Mouse (Mus musculus): ENCODE measurements around the gene Sh3kbp1. TPM values are rescaled to one million over a fixed set of nuclear protein-coding genes. Genes with fewer than 3 reads are reported as not detected.
A peak's percentile ranks its signal among the peaks of the same experiment; 100 is the strongest.
"Not testable (repeated sequence)": the region's sequence is repeated elsewhere in the genome, so short reads cannot be mapped to it uniquely, and the experiment has no call there.

Gene Sh3kbp1
- 10 to 100 TPM; 20.8 to 28.8 TPM for total RNA-seq (2021)
- long read RNA-seq, experiment 1, full-length matches to known transcripts: 5 of 6 reads
- long read RNA-seq, experiment 1, partial matches to known transcripts: 0 of 6 reads
- long read RNA-seq, experiment 1, other reads (novel, unspliced or antisense): 1 of 6 reads
- long read RNA-seq, experiment 2, full-length matches to known transcripts: 10 of 14 reads
- long read RNA-seq, experiment 2, partial matches to known transcripts: 4 of 14 reads
- long read RNA-seq, experiment 2, other reads (novel, unspliced or antisense): 0 of 14 reads

DNA sequence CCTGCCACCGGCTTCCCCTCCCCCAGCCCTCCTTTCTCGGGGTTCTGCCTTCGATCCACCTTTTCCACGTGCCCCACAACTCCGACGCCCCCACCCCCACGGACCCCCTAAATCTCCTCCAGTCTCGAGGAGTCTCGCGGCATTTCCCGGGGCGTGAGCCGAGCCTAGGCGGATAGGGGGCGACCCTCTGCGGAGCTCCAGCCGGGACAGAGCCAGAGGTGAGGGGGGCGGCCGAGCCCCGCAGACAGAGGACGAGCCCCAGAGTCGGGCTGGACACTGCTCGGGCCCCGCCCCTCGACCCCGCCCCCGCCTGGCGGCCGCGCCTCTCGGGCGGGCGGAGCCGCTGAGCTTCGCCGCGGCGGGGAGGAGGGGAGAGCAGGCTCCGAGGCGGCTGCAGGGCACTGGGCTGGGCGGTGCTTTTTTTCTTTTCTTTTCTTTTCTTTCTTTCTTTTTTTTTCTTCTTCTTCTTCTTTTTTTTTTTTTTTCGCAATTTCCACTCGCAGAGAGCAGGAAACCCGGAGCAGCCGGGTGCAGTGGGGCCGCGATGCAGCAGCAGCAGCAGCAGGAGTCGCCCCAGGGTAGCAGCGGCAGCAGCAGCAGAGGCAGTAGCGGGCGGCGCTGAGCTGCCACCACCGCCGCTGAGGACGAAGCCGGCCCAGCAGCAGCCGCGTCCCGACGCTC, at the start of gene Sh3kbp1:
Sh3kbp1 (plus strand) TSS at position 366 of the 681 bp plus-strand sequence.
- peak; percentile 49 for DNase-seq (ENCODE audit: low spot score)

GRCm38 (mm10) chrX:159584738-159585137, 42.3 kb upstream of the Sh3kbp1 start:
- not testable (repeated sequence) for DNase-seq (ENCODE audit: low spot score)

GRCm38 (mm10) chrX:159591633-159592032, 35.4 kb upstream of the Sh3kbp1 start:
- DNase-seq (ENCODE audit: low spot score): no peak

DNA sequence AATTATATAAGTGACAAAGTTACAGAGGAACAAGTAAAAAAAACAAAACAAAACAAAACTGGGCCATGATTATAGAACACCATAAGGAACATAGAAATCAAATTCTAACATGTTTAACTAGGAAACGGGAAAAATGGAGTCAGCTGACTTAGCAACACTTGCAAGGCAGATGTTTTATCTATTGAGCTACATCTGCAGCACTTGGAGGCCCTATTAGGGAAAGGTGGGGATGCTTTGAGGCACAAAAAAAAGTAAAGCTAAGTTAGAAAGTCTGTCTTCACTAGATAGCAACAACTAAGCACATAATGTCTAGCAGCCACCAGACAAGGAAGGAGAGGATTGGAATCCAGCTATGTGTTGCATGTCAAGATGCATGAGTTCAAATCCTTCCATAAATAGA, 29.6 kb upstream of the Sh3kbp1 start:
- DNase-seq (ENCODE audit: low spot score): no peak

- no peak for DNase-seq (ENCODE audit: low spot score)
Measured at GRCm38 (mm10) chrX:159604832-159605231, 22.2 kb upstream of the Sh3kbp1 start.

DNA sequence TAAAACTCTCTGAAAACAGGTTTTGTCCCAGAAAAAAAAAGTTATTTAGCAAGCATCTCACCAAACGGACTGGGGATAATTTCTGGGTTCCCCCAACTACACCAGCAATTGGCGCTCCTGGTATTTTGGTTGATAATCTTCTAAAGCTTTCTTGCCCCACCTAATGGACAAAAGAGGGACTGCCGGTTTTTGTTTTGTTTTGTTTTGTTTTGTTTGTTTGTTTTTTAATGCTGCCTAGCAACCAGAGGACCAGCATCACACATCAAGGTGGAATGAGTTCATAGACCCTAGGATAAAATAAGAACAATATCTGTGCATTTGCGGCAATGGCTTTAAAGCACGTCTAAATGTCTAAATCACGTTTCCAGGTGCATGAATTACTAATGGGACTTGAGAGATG, 20.1 kb upstream of the Sh3kbp1 start:
- peak; percentile 6 for DNase-seq (ENCODE audit: low spot score)

GRCm38 (mm10) chrX:159626208-159626906, 715 bp upstream of the Sh3kbp1 start:
- no peak for DNase-seq (ENCODE audit: low spot score)

GRCm38 (mm10) chrX:159627588-159628566, 805 bp downstream of the Sh3kbp1 start:
- DNase-seq (ENCODE audit: low spot score): no peak

- no peak for DNase-seq (ENCODE audit: low spot score)
Measured at GRCm38 (mm10) chrX:159628629-159629028, 1.6 kb downstream of the Sh3kbp1 start.

- DNase-seq (ENCODE audit: low spot score): no peak
Measured at GRCm38 (mm10) chrX:159629203-159629602, 2.1 kb downstream of the Sh3kbp1 start.

DNA sequence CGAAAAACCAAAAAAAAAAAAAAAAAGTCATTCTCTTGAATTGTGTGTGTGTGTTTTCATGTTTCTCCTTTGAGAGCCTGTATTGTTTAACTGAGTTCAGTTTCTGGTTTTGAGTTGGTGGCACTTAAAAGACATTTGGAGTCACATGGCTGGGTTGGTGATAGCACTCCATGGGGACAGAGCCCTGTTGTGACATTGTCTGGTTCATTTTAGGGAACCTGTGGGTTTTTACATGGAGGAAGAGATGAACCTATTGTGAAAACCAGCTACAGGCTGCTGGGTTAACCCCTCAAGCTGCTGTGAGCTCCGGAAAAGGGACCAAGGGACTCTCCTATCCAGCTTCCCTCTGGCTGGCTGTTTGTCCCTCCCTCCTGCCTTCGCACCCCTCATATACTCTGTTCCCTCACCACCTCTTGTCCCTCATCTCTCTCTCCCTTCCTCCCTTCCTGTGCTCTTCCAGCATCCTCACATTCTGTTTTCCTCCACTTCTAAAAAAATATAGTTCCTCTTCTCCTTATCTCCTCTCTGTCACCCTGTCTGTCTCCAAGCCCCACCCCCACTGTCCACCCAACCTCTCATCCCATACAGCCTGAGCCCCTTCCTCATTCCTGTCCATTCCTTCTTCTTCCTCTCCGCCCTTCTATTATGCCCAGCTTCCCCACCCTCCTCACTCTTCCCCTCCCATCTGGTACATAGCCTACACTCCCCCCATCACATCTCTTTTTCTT, 11.6 kb downstream of the Sh3kbp1 start:
- DNase-seq (ENCODE audit: low spot score): no peak

DNA sequence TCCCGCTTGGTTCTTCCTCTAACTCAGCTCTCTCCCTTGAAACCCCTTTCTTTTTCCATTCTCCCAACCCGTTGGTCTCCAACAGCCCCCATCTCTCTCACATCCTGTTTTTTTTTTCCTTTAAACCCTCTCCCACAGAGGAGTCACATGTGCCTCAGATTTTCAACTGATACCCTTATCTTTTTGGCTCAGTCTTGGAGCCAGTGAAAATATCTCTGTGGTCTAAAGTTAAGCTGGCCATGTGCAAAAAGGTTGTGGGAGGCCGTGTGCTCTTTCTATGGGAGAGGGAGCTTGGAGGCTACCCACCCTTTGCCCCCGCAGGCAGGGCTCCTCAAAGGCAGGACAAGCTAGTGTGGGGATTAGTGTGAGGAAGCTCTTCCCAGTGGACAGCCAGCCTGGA, 12.9 kb downstream of the Sh3kbp1 start:
- DNase-seq (ENCODE audit: low spot score): no peak

DNA sequence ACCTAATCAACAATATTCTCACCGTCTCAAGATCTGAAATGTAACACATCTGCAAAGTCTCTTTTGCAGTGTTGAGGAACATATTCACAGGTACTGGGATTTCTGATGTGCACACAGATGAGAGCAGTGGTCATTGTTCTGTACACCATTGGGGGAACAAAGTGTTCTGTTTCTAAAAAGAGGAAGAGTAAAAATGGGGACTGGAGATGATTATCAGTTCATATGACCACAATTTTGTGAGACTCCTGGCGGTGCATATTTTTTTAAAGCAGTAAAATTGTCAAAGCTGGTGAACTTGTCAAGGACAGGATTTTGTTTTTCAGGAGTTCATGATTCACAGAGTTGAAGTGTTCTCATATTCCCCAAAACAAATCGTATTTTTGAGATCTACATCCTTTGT, 18.2 kb downstream of the Sh3kbp1 start:
- DNase-seq (ENCODE audit: low spot score): no peak

- DNase-seq (ENCODE audit: low spot score): no peak
Measured at GRCm38 (mm10) chrX:159647564-159647963, 20.5 kb downstream of the Sh3kbp1 start.

GRCm38 (mm10) chrX:159648598-159648997, 21.5 kb downstream of the Sh3kbp1 start:
- no peak for DNase-seq (ENCODE audit: low spot score)

GRCm38 (mm10) chrX:159650130-159650678, 23.1 kb downstream of the Sh3kbp1 start:
- no peak for DNase-seq (ENCODE audit: low spot score)

DNA sequence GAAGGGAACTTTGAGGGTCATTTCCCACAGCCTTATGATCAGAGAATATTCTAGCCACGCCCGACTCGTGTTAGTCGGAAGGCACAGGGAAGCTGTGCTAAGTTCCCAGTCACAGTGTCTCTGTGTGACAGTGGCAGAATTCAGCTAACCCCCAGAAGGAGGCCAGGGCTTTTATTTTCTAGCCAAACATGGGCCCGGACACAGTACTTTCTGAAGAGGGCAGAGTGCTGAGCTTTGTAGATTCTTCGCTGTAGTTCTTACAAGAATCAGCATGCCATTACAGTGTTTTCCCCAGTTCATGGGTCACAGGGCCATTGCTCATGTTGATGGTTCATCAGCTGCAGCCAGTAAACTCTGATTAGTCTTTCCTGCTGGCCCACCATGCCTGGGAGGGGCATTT, 23.7 kb downstream of the Sh3kbp1 start:
- DNase-seq (ENCODE audit: low spot score): no peak

DNA sequence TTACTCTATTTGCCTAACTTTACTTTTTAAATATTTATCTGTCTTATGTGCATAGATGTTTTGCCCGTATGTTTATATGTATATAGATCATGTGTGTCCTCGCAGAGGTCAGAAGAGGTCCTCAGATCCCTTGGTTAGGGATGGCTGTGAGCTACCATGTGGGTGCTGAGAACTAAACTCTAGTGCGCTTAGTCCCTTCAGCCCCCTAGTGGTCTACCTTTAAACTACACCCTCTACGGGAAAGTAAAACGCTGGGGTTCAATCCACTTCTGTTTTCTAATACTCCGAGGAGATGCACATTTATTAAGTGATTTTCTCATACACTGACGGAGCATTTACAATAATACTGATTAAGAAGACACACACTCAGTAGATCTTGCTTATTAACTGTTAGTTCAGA, 44.3 kb downstream of the Sh3kbp1 start:
- no peak for DNase-seq (ENCODE audit: low spot score)

GRCm38 (mm10) chrX:159672466-159672865, 45.4 kb downstream of the Sh3kbp1 start:
- DNase-seq (ENCODE audit: low spot score): no peak

- no peak for DNase-seq (ENCODE audit: low spot score)
Measured at GRCm38 (mm10) chrX:159676242-159676641, 49.2 kb downstream of the Sh3kbp1 start.
